Mouse (Mus musculus): ENCODE measurements around the gene Alx3.

DNA sequence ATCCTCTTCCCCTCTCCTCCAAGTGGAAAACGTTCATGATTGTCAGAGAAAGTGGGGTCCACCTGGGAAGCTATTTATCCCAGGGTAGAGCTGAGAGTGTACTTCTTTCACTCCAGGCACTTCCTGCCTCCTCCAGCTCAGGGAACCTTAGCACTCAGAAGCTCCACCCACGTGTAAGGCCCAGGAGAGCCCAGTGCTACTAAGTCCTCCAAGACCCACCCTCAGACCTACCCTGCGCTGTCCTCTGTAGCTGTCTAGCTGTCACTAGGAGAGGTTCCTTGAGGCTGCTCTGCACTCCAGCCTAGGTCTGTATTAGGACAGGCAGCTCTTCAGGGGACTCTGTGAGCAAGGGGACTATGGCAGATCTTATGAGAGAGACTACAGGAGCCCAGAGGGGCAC, 36.1 kb upstream of the Alx3 start:
- TF ChIP-seq CTCF (IDR thresholded peaks at IDR 0.05; ENCODE audit: low read depth, low read length) (no peak), POLR2A (IDR thresholded peaks at IDR 0.05; ENCODE audit: borderline replicate concordance, low read depth, low read length) (no peak)
